Mouse (Mus musculus) ES-E14 (cell line): Measurements from ENCODE around the gene Trpm2.

Source experiments
- HCFC1 ChIP-seq: IDR thresholded peaks from 2 replicates; pipeline ENCODE4 v1.6.1; 2012; ENCODE audit warnings: low read length, inconsistent platforms, borderline replicate concordance; ENCODE audit not compliant: insufficient read depth
- MAFK ChIP-seq: IDR thresholded peaks from 2 replicates; pipeline ENCODE4 v1.6.1; 2014; ENCODE audit warnings: mild to moderate bottlenecking, low read depth, low read length, inconsistent platforms; ENCODE audit not compliant: insufficient read depth

- TF ChIP-seq HCFC1, result no peak
- no peak for TF ChIP-seq MAFK
Measured at GRCm38 (mm10) chr10:78001796-78002195, 31.4 kb upstream of the Trpm2 start.
